Mouse (Mus musculus) CH12.LX (cell line): ENCODE measurements around the gene Mob4. TPM values are rescaled to one million over a fixed set of nuclear protein-coding genes. Genes with fewer than 3 reads are reported as not detected.

ENCODE experiments used
- DNase-seq: peaks from one replicate; pipeline ENCODE4 v3.0.0-alpha.2; 2013; ENCODE audit errors: extremely low read depth
- H3K27ac ChIP-seq: 2 replicates; pipeline ENCODE4 v1.5.1; 2012; ENCODE audit warnings: low read depth, mild to moderate bottlenecking, control low read depth, moderate library complexity; ENCODE audit not compliant: insufficient read depth
- H3K27me3 ChIP-seq: replicated peaks from 2 replicates; pipeline ENCODE3; 2012; ENCODE audit warnings: inconsistent platforms
- H3K36me3 ChIP-seq, 2 experiments: replicated peaks in 1 of 2; 2 replicates each; pipeline versions ENCODE3 to v1.6.1; 2012; ENCODE audit warnings: inconsistent platforms in 1 of 2, low read length in 1 of 2, mild to moderate bottlenecking in 1 of 2, mixed read lengths in 1 of 2, moderate library complexity in 1 of 2; ENCODE audit not compliant: control insufficient read depth in 1 of 2, insufficient read depth in 1 of 2
- H3K4me1 ChIP-seq, 2 experiments: 2 replicates each; pipeline ENCODE4 v1.6.1; 2012; ENCODE audit warnings: inconsistent platforms in 1 of 2, moderate library complexity in 1 of 2; ENCODE audit not compliant: insufficient read depth in 2 of 2, control insufficient read depth in 1 of 2
- H3K4me2 ChIP-seq: 2 replicates; pipeline ENCODE4 v1.6.1; 2012; ENCODE audit warnings: low read depth, mild to moderate bottlenecking, control low read depth; ENCODE audit not compliant: poor library complexity, insufficient read depth, severe bottlenecking
- H3K4me3 ChIP-seq, 3 experiments: fragments of 150-350 bp in 1 of 3; sonication (generic) in 1 of 3; replicated peaks in 1 of 3; 2 replicates each; pipeline versions ENCODE3 to v1.5.1; 2011 to 2012; ENCODE audit warnings: low read depth in 2 of 3, low read length in 2 of 3, mild to moderate bottlenecking in 2 of 3, moderate library complexity in 2 of 3, control low read depth in 1 of 3, improper control_type of control experiment in 1 of 3, inconsistent platforms in 1 of 3, mixed read lengths in 1 of 3; ENCODE audit not compliant: poor library complexity in 1 of 3
- H3K79me2 ChIP-seq: replicated peaks from 2 replicates; pipeline ENCODE4 v1.6.1; 2012; ENCODE audit warnings: mild to moderate bottlenecking, moderate library complexity; ENCODE audit not compliant: control insufficient read depth, poor library complexity, insufficient read depth, severe bottlenecking; ENCODE audit errors: extremely low read depth
- H3K9ac ChIP-seq: 2 replicates; pipeline ENCODE4 v1.6.1; 2012; ENCODE audit warnings: low read depth, mild to moderate bottlenecking, control low read depth, moderate library complexity; ENCODE audit not compliant: insufficient read depth
- H3K9me3 ChIP-seq: replicated peaks from 2 replicates; pipeline ENCODE3; 2012; ENCODE audit warnings: low read length, inconsistent platforms, mixed read lengths
- BHLHE40 ChIP-seq: IDR thresholded peaks from 2 replicates; pipeline ENCODE4 v1.6.1; 2011; ENCODE audit warnings: mild to moderate bottlenecking, low read depth, low read length, improper control_type of control experiment
- EP300 ChIP-seq: IDR thresholded peaks from 2 replicates; pipeline ENCODE4 v1.6.1; 2011; ENCODE audit warnings: low read length, improper control_type of control experiment
- HCFC1 ChIP-seq: IDR thresholded peaks from 2 replicates; pipeline ENCODE4 v1.6.1; 2012; ENCODE audit warnings: low read depth, mild to moderate bottlenecking, inconsistent platforms, low read length, improper control_type of control experiment
- MAZ ChIP-seq: IDR thresholded peaks from 2 replicates; pipeline ENCODE4 v1.6.1; 2012; ENCODE audit warnings: low read depth, mild to moderate bottlenecking, inconsistent platforms, low read length, improper control_type of control experiment, moderate library complexity
- NRF1 ChIP-seq: IDR thresholded peaks from 2 replicates; pipeline ENCODE4 v1.6.1; 2014; ENCODE audit warnings: low read depth, mild to moderate bottlenecking, inconsistent platforms, low read length, improper control_type of control experiment, moderate library complexity
- TBP ChIP-seq: conservative IDR thresholded peaks from 2 replicates; pipeline ENCODE4 v1.6.1; 2011; ENCODE audit warnings: low read depth, low read length, improper control_type of control experiment
- UBTF ChIP-seq: IDR thresholded peaks from 2 replicates; pipeline ENCODE4 v1.6.1; 2012; ENCODE audit warnings: low read depth, mild to moderate bottlenecking, inconsistent platforms, low read length, improper control_type of control experiment, moderate library complexity
- ZNF384 ChIP-seq: IDR thresholded peaks from 2 replicates; pipeline ENCODE4 v1.6.1; 2012; ENCODE audit warnings: low read depth, low read length, improper control_type of control experiment, inconsistent platforms
- dilution Hi-C: fragments of 300-500 bp; cut with MboI; formaldehyde crosslinking; loops from 2 replicates; pipeline ENCODE4 v1.14.3; 2020; ENCODE audit warnings: low sequenced_read_pairs; ENCODE audit not compliant: extremely low pct_unique_long_range_greater_than_20kb, extremely low pct_ligation_motif_present
- in situ Hi-C: fragments of 300-500 bp; cut with MboI; formaldehyde crosslinking; loops from 3 replicates; pipeline ENCODE4 v1.14.3; 2019; ENCODE audit warnings: low sequenced_read_pairs, low pct_ligation_motif_present, low pct_unique_long_range_greater_than_20kb, mixed read lengths
- polyA plus RNA-seq: library from polyadenylated mRNA; unstranded; fragments of >175 nt; gene quantifications from 2 replicates; pipeline ENCODE4 v1.2.1, GENCODE M21; 2012; ENCODE audit warnings: low read depth; ENCODE audit not compliant: insufficient read length
- total RNA-seq, 2 experiments: library from RNA; depleted of rRNA; stranded (reverse); fragments of 300-350 nt in 1 of 2; fragments of >200 nt in 1 of 2; gene quantifications; 2 replicates each; pipeline ENCODE4 v1.2.3; 2012 to 2014

The Mob4 gene
- total and polyA plus RNA-seq, 3 experiments, result 12.3 to 49.5 (median 34.1) TPM

- H3K4me1 ChIP-seq, result no peaks in the 10 kb centered on the region
- dilution Hi-C loops, result no loop called here
- TF ChIP-seq EP300 (no peak), TBP (no peak), NRF1 (no peak)
- TF ChIP-seq, all 38 proteins: peak for 0
- Histone ChIP-seq H3K36me3 (peaks cover 28 to 70% of the 10 kb centered on the region in 2 experiments), H3K9me3 (no peaks in the 10 kb centered on the region), H3K4me2 (no peak overlapping the region), H3K9ac (no peak overlapping the region), H3K27me3 (no peaks in the 10 kb centered on the region), H3K27ac (no peak overlapping the region), H3K4me3 (no peak overlapping the region), H3K79me2 (no peaks in the 10 kb centered on the region)
- DNase-seq, result no peak
- in situ Hi-C loops, result no loop called here
These were observed 27.8 kb downstream of the Mob4 start for GRCm38 (mm10) chr1:55158821-55159220.

- Histone ChIP-seq H3K27ac (no peak overlapping the region), H3K79me2 (no peaks in the 10 kb centered on the region), H3K27me3 (no peaks in the 10 kb centered on the region), H3K4me2 (no peak overlapping the region), H3K9me3 (no peaks in the 10 kb centered on the region), H3K9ac (no peak overlapping the region), H3K4me1 (no peaks in the 10 kb centered on the region), H3K4me3 (no peak overlapping the region), H3K36me3 (peaks cover 24 to 60% of the 10 kb centered on the region in 2 experiments)
- TF ChIP-seq TBP, result no peak
- TF ChIP-seq HCFC1, result no peak
- TF ChIP-seq BHLHE40, result no peak
- in situ Hi-C loops (no loop called here), dilution Hi-C loops (no loop called here)
- DNase-seq, result no peak
These were observed 29.2 kb downstream of the Mob4 start for GRCm38 (mm10) chr1:55160218-55160617.

- DNase-seq, result no peak
- no peaks in the 10 kb centered on the region for H3K9me3 ChIP-seq
These were observed 30.0 kb downstream of the Mob4 start for GRCm38 (mm10) chr1:55160831-55161638.

More at GRCm38 (mm10) chr1:55160831-55161638, 30.0 kb downstream of the Mob4 start:
- Histone ChIP-seq H3K27ac (no peak overlapping the region), H3K9ac (no peak overlapping the region), H3K4me3 (no peak overlapping the region), H3K4me2 (no peak overlapping the region), H3K36me3 (peaks cover 18 to 52% of the 10 kb centered on the region in 2 experiments), H3K4me1 (no peaks in the 10 kb centered on the region), H3K79me2 (no peaks in the 10 kb centered on the region), H3K27me3 (no peaks in the 10 kb centered on the region)
- no peak for TF ChIP-seq MAZ
- no peak for TF ChIP-seq UBTF
- TF ChIP-seq ZNF384, result no peak
- TF ChIP-seq TBP, result no peak
- in situ Hi-C loops, result no loop called here
- dilution Hi-C loops, result no loop called here
